Mouse (Mus musculus): Measurements from ENCODE around the gene Gm20662.
A peak's percentile ranks its signal among the peaks of the same experiment; 100 is the strongest.

Gm20662 gene

GRCm38 (mm10) chr9:107996049-107996448 lies at the start of gene Gm20662:
TSS of gene Gm20662 (plus strand) at chr9:107996349.
- no peak for DNase-seq (ENCODE audit: low spot score in 2 of 2)

- no peak for DNase-seq (ENCODE audit: low spot score in 2 of 2)
Measured at GRCm38 (mm10) chr9:107947241-107948194, 48.6 kb upstream of the Gm20662 start.

GRCm38 (mm10) chr9:107949184-107949921 lies 46.8 kb upstream of the Gm20662 start:
- no peak for DNase-seq (ENCODE audit: low spot score in 2 of 2)

- DNase-seq (ENCODE audit: low spot score in 2 of 2): no peak
Measured at GRCm38 (mm10) chr9:107949922-107950235, 46.3 kb upstream of the Gm20662 start, which contains the start of gene Traip. TSS of gene Traip (plus strand) at chr9:107950136.

- DNase-seq (ENCODE audit: low spot score in 2 of 2): peak; percentile 85 to 94
Measured at GRCm38 (mm10) chr9:107950460-107951355, 45.4 kb upstream of the Gm20662 start.

GRCm38 (mm10) chr9:107955613-107956289 lies 40.4 kb upstream of the Gm20662 start:
- no peak for DNase-seq (ENCODE audit: low spot score in 2 of 2)

GRCm38 (mm10) chr9:107957141-107957540 lies 39.0 kb upstream of the Gm20662 start:
- DNase-seq (ENCODE audit: low spot score in 2 of 2): no peak

- no peak for DNase-seq (ENCODE audit: low spot score in 2 of 2)
Measured at GRCm38 (mm10) chr9:107959896-107960295, 36.3 kb upstream of the Gm20662 start.

GRCm38 (mm10) chr9:107960928-107961327 lies 35.2 kb upstream of the Gm20662 start:
- DNase-seq (ENCODE audit: low spot score in 2 of 2): no peak

GRCm38 (mm10) chr9:107961351-107961762 lies 34.8 kb upstream of the Gm20662 start:
- DNase-seq (ENCODE audit: low spot score in 2 of 2): no peak

- DNase-seq (ENCODE audit: low spot score in 2 of 2): no peak
Measured at GRCm38 (mm10) chr9:107961881-107962280, 34.3 kb upstream of the Gm20662 start.

GRCm38 (mm10) chr9:107962916-107963315 lies 33.2 kb upstream of the Gm20662 start:
- no peak for DNase-seq (ENCODE audit: low spot score in 2 of 2)

- DNase-seq (ENCODE audit: low spot score in 2 of 2): peak; percentile 73 to 90
Measured at GRCm38 (mm10) chr9:107963700-107964099, 32.4 kb upstream of the Gm20662 start.

- no peak for DNase-seq (ENCODE audit: low spot score in 2 of 2)
Measured at GRCm38 (mm10) chr9:107964681-107965080, 31.5 kb upstream of the Gm20662 start.

GRCm38 (mm10) chr9:107966676-107967075 lies 29.5 kb upstream of the Gm20662 start:
- no peak for DNase-seq (ENCODE audit: low spot score in 2 of 2)

- no peak for DNase-seq (ENCODE audit: low spot score in 2 of 2)
Measured at GRCm38 (mm10) chr9:107967437-107967836, 28.7 kb upstream of the Gm20662 start.

GRCm38 (mm10) chr9:107968531-107968930 lies 27.6 kb upstream of the Gm20662 start:
- DNase-seq (ENCODE audit: low spot score in 2 of 2): no peak

- DNase-seq (ENCODE audit: low spot score in 2 of 2): no peak
Measured at GRCm38 (mm10) chr9:107970311-107970710, 25.8 kb upstream of the Gm20662 start.

- no peak for DNase-seq (ENCODE audit: low spot score in 2 of 2)
Measured at GRCm38 (mm10) chr9:107971690-107972541, 24.2 kb upstream of the Gm20662 start.

All from urinary bladder, postnatal 4 days (tissue).